Mouse (Mus musculus): ENCODE data around the gene Ret.

The Ret gene
- long read RNA-seq, experiment 1, result 0 reads
- long read RNA-seq, experiment 2, result 0 reads

DNA sequence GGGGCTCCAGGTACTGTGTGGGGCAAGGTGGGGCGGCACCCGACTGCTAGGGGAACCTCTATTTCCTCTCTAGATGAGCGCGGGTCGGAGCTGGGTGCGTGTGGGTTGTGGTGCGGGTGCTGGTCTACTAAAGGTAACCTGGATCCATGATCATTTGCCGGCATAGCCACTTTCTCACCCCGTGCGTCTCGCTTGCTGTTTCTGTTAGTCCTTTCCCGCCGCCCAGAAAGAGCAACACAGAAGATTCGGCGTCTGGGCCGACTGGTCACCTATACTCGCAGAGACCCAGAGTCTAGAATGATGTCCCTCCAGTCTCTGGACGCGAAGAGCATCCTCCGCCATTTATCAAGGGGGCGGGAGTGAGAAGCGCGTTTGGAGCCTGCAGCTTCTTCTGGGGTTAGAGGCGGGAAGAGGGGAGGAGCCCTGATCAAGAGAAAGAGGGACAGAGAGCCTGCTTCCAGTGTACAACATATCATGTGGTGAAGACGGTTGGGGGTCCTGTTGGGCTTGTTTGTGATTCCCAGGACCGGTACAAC lies at the start of gene Ret:
TSS of gene Ret (minus strand) at position 279 of the 536 bp plus-strand sequence.
- intact Hi-C loops (cut with DNase I), result no loop called here

DNA sequence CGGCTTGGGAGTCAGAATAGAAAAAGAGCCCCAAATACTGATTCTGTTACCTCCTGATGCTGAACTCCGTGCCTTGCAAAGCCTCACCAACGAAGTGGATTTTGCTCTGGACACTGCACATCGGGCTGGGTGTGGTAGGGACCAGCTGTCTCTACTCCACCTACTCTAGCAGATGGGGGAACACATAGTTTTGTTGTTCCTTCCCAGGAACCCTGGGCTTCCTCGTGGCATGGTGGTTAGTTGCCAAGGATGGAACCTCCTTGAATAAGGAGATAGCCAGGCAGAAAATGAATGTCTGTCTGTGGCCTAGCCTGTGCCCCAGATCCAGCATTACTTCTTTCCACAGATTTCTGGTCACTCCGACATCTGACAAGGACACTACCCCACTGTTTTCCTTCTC lies 49.6 kb upstream of the Ret start:
- intact Hi-C loops (cut with DNase I), result no loop called here

- intact Hi-C loops (cut with DNase I), result no loop called here
These were observed 46.6 kb upstream of the Ret start for GRCm38 (mm10) chr6:118244106-118244505.

DNA sequence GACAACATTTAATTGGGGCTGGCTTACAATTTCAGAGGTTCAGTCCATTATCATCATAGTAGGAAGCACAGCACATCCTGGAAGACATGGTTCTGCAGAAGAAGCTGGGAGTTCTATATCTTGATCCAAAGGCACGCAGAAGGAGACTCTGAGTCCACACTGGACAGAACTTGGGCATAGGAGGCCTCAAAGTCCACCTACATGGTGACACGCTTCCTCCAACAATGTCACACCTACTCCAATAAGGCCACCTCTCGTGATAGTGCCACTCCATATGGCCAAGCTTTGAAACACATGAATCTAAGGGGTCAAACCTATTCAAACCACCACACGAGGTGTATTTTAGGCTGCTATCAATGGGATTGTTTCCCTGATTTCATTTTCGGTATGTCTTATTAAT lies 45.4 kb upstream of the Ret start:
- intact Hi-C loops (cut with DNase I), result no loop called here

GRCm38 (mm10) chr6:118226072-118226471 lies 28.6 kb upstream of the Ret start:
- intact Hi-C loops (cut with DNase I), result no loop called here

DNA sequence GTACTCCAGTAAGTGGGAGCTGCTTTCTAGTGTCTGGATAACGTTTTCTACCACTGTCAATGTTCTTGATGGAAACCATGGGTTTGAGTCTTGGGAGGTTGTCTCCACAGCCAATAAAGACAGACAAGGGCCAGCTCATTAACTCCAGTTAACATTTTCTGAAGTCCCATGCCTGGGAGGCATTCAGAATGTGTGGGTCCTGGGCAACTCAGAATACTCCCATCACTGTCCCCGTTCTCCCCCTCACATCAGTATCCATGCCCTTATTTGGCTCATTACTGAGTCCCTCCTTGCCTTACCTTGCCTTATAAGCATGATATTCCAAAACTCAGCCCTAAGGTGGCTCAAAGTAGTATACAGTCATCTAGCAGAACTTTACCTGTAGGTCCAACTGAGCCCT lies 25.0 kb upstream of the Ret start:
- intact Hi-C loops (cut with DNase I), result no loop called here

GRCm38 (mm10) chr6:118215676-118216075 lies 18.2 kb upstream of the Ret start:
- intact Hi-C loops (cut with DNase I), result no loop called here

DNA sequence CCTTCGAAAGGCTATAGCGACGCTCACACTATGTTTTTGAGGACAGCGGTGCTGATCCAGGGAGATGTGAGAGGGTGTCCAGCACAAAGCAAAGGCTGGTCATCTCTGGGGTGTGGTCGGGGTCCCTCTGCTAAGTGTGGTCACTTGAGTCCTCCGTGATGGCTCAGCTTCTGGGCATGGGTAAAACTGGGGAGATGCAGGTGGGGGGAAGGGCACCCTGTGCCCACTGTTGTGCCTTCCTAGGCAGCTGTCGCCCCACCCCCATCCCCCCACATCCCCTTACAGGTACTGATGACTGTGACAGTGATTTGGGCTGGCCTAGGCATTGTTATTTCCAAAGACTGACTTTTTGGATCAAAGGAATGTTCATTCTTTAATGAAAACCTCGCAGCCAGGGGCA lies 10.8 kb upstream of the Ret start:
- intact Hi-C loops (cut with DNase I), result no loop called here

DNA sequence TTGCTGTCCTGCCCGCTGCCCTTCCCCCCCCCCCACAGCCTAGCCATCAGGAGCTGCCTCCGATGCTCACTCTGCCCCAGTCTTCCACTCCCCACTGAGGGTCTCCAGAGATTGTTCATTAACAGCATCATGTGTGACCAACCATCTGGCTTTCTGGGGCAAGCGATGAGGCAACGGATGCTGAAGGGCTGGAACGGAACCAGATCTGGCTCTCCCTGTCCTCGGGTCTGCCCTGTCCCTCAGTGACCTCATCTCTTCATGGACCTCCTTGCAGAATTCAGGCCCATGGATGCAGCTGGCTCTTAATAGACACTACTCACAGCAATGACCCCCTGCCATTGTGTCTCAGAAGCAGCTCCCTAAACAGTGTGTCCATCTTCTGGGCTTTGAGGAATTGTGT lies 8.9 kb upstream of the Ret start:
- intact Hi-C loops (cut with DNase I), result no loop called here

DNA sequence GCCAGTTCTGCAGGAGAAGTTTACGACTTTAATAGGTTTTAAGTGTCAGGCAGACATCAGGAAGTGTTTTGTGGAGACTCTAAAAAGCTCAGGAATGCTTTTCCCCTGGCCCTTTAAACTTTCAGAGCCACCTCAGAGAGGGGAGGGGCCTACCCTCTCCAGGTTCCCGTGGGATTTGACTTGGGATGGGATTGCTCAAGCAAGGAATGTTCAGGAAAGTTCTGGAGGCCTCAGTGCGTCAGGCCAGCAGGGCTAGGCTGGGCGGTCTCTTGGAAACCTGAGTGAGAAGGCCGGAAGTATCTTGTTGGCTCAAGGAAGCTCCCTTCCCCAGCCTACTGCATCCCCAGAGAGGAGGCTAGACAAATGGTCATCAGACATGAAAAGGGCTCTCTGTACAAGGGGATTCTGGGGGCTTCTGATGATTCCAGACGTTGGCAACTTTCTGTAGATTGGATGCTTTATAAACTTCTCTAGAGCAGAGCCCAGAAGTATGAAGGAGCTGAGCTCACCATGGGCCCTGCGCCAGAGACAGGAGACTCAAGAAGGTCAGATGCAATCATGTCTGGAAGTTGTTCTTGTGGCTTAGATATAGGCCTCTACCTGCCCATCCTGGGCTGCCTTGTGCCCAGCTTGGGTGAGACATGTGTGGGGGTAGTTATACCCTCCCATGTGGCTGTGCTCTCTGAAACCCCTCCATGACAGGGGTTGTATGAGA lies 7.8 kb upstream of the Ret start:
- intact Hi-C loops (cut with DNase I), result no loop called here

- intact Hi-C loops (cut with DNase I), result no loop called here
These were observed 6.6 kb upstream of the Ret start for GRCm38 (mm10) chr6:118204112-118204511.

- intact Hi-C loops (cut with DNase I), result no loop called here
These were observed 623 bp downstream of the Ret start for GRCm38 (mm10) chr6:118196751-118197439.

- intact Hi-C loops (cut with DNase I), result no loop called here
These were observed 2.4 kb downstream of the Ret start for GRCm38 (mm10) chr6:118195108-118195507.

DNA sequence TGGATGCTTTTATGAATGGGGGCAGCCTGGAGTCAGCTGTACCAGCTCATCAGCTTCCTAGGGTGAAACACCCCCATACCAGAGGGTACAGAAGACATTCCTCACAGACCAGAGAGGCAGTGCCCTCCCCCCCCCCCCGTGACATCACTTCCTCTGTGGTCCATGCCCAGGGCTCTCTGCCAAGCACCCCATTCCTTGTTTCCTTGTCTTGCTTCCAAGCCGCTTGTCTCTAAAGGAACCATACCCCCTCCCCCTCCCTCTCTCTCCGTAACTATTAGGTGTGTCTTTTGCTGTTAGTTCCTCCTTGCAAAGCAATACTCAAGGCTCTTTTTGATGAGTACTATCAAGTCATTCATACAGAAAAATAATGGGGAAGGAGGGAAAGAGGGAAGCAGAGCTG lies 4.6 kb downstream of the Ret start:
- intact Hi-C loops (cut with DNase I), result no loop called here

DNA sequence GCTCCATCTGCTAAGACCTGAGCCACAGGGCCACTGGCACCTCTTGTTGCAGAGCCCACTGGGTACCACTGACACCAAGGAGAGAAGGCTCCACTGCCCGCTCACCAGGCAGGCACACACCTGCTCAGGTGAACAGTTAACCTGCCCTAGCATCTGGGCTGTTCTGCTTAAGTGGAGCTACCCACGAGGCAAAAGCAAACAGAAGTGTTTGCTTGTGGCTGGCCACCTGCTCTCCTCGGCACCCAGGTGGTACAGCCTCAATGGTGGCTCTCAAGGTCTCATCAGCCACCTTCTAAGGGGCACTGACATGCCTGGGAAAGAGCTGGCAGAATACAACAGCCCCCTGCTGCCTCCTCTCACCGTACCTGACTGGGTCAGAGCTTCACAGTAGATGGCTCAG lies 5.3 kb downstream of the Ret start:
- intact Hi-C loops (cut with DNase I), result no loop called here

GRCm38 (mm10) chr6:118189764-118190163 lies 7.8 kb downstream of the Ret start:
- intact Hi-C loops (cut with DNase I), result no loop called here

DNA sequence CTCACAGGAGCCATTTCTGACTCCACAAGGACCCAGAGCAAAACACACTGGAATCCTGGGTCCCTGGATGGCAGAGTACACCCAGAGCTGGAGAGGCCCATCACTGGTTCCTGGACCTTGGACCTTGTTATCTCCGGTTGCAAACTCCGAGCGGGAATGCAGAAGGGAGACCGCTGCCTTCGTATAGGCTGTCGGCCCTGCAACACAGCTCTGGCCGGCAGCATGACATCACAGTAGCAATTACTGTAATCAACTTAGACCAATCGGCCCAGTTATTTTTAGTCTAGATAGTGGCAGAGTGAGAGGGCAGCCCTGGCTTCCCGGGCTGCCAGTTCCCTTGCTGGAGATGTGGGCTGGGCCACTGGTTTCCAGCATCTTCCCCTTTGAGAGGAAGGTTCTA lies 8.9 kb downstream of the Ret start:
- intact Hi-C loops (cut with DNase I), result no loop called here

GRCm38 (mm10) chr6:118187285-118187641 lies 10.3 kb downstream of the Ret start:
- intact Hi-C loops (cut with DNase I), result no loop called here

DNA sequence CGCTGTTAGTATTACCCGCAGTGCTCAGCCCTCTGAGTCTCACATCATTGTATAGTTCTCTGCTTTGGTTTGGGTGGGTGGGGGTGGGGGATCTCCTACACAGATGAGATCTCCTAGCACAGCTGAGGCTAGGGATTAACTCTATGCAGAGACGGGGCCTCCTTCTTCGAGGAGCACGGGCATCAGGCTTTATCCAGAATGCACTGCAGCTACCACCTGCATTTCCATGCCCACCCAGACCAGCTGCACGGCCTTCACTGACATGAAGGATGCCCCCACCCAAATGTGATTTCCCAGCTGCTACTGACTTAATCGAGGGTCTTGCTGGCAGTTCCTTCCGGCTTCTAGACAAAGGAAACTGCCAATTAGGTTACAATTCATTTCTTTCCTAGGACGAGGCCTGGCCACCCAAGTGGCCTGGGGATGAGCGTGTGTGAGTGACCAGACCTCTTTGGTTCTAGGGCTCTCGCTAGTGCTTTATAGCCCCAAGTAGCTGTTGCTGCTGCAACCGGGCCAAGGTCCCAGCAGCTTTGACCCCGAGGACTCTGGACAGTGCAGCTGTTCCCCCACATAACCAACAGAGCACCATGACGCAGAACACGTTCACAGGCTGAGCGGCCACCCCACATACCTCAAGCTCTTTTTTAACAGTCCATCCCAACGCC lies 10.8 kb downstream of the Ret start:
- intact Hi-C loops (cut with DNase I), result no loop called here

GRCm38 (mm10) chr6:118184126-118184525 lies 13.4 kb downstream of the Ret start:
- intact Hi-C loops (cut with DNase I), result loop anchor here (5.0 kb wide), 1 partner anchor 233 kb away; the partner anchor contains the start of gene Bms1

DNA sequence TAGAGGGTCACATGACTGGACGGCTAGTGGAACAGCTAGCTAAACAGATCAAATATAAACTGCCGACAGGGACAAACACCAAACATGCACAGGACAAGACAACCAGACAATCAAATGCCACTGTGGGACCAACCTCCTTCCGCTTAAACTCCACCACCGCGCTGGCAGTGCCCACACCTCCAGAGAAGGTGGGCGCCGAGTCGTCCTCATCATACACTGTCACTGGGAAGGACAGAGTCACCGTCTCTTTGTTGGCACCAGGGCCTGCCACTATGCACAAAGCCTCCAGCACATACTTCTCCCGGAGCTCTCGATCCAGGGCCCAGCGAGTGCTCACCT lies 17.5 kb downstream of the Ret start:
- intact Hi-C loops (cut with DNase I), result loop anchor here (5.0 kb wide), 1 partner anchor 237 kb away; the partner anchor contains the start of gene Bms1

All from adrenal gland (tissue).